Mouse (Mus musculus) embryonic facial prominence, embryonic 14.5 days (tissue): ENCODE results near the gene Vps52. TPM values are rescaled to one million over a fixed set of nuclear protein-coding genes. Genes with fewer than 3 reads are reported as not detected.

Source experiments
- ATAC-seq: fragments of 200-750 bp; cut with Nextera tagmentation; 2 replicates; pipeline ENCODE4 v1.8.0; 2017; ENCODE audit warnings: low read depth, moderate number of reproducible peaks, moderate TSS enrichment
- DNase-seq: peaks from one replicate; pipeline ENCODE4 v3.0.0-alpha.2; 2015; ENCODE audit warnings: low spot score
- H3K27ac ChIP-seq: fragments of 300-500 bp; sonication (generic); replicated peaks from 2 replicates; pipeline ENCODE4 v1.5.1; 2014; ENCODE audit warnings: low read depth, mild to moderate bottlenecking, low read length, moderate library complexity
- H3K27me3 ChIP-seq: fragments of 300-500 bp; sonication (generic); replicated peaks from 2 replicates; pipeline ENCODE4 v1.6.1; 2014; ENCODE audit warnings: low read length; ENCODE audit not compliant: control insufficient read depth, insufficient read depth
- H3K36me3 ChIP-seq: fragments of 300-500 bp; sonication (generic); 2 replicates; pipeline ENCODE4 v1.6.1; 2014; ENCODE audit warnings: low read length, mixed read lengths; ENCODE audit not compliant: control insufficient read depth, insufficient read depth
- H3K4me1 ChIP-seq: fragments of 300-500 bp; sonication (generic); 2 replicates; pipeline ENCODE4 v1.6.1; 2014; ENCODE audit warnings: antibody characterized with exemption, low read length; ENCODE audit not compliant: control insufficient read depth, insufficient read depth
- H3K4me2 ChIP-seq: fragments of 300-500 bp; sonication (generic); 2 replicates; pipeline ENCODE4 v1.6.1; 2014; ENCODE audit warnings: low read depth, mild to moderate bottlenecking, low read length, moderate library complexity, mixed read lengths
- H3K4me3 ChIP-seq: fragments of 300-500 bp; sonication (generic); 2 replicates; pipeline ENCODE4 v1.5.1; 2014; ENCODE audit warnings: low read depth, mild to moderate bottlenecking, low read length
- H3K9ac ChIP-seq: fragments of 300-500 bp; sonication (generic); 2 replicates; pipeline ENCODE4 v1.6.1; 2014; ENCODE audit warnings: low read depth, mild to moderate bottlenecking, low read length, moderate library complexity, mixed read lengths
- H3K9me3 ChIP-seq: fragments of 300-500 bp; sonication (generic); 2 replicates; pipeline ENCODE4 v1.6.1; 2016; ENCODE audit warnings: low read length; ENCODE audit not compliant: control insufficient read depth
- WGBS: fragments of 180-500 bp; shearing (Covaris S2); extraction: QIAGEN DNeasy Blood & Tissue Kit; methylation state at CpG from one replicate; pipeline ENCODE4 v1.1.7; 2014; 5-methylcytosine and 5-hydroxymethylcytosine counted together
- polyA plus RNA-seq: library from polyadenylated mRNA; unstranded; fragments of >200 nt; fragmentation: Nextera tagmentation; extraction: Ambion mirVana; gene quantifications from 2 replicates; pipeline ENCODE4 v1.2.1, GENCODE M21; 2014

Gene Vps52
- polyA plus RNA-seq, 1 experiment from 2014 or later: 38.6 TPM

DNA sequence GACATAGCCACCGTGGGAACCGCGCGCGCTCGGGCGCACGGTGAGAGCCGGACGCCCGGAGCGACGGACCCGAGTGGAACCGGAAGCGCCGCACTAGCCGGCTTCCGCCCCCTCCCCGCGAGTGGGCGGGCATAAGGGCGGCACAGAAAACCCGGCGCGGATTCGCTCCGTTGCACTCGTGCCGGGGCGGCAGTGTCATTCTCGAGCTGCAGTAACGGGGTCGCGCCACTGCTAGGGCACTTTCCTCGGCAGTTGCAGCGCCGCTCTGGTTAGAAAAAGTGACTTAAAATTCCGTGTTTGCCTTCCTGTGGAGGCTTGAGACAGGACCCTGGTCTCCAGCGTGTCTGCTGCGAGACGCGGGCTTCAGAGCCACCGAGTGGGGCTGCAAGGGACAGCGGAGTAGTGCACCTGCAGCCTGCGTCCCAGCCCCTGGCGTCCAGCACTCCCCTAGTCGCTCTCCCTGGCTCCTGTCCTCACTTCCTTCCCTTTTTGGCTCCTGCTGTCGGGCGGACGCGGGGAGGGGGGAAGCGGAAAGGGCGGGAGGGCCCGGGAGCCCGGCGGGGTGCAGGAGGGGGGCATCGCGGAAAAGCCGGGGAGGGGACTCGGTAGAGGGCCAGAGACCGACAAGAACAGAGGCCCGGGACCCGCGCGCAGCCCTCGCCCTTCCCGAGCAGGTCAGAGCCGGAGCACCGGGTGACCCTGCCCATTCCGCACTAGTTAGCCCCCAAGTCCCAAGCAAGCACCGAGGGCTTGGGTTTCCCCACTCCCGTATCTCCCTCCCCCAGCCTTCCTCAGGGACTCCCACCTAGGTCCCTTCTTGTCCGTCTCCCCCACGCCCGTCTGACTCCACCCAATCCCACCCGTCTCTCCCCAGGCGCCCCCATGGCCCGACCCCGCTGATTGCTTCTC lies 26.0 kb upstream of the Vps52 start, which contains the start of gene Rgl2:
Rgl2 (plus strand) TSS at position 173 of the 909 bp plus-strand sequence.
- peak within 1 kb of the TSS; percentile 81 for H3K4me3 ChIP-seq
- peak within 1 kb of the TSS; percentile 96 for H3K4me2 ChIP-seq
- peak within 1 kb of the TSS; percentile 79 for H3K9ac ChIP-seq
- peaks cover 33% of the 10 kb centered on the region for H3K36me3 ChIP-seq
- H3K27me3 ChIP-seq: no peaks in the 10 kb centered on the region
- peak; percentile 90 for ATAC-seq
- 1% methylated on average over 38 of the region's 80 CpGs for WGBS
- peaks cover 12% of the 10 kb centered on the region for H3K4me1 ChIP-seq
- no peaks in the 10 kb centered on the region for H3K9me3 ChIP-seq
- H3K27ac ChIP-seq: peak within 1 kb of the TSS; percentile 91
- peak; percentile 95 for DNase-seq

DNA sequence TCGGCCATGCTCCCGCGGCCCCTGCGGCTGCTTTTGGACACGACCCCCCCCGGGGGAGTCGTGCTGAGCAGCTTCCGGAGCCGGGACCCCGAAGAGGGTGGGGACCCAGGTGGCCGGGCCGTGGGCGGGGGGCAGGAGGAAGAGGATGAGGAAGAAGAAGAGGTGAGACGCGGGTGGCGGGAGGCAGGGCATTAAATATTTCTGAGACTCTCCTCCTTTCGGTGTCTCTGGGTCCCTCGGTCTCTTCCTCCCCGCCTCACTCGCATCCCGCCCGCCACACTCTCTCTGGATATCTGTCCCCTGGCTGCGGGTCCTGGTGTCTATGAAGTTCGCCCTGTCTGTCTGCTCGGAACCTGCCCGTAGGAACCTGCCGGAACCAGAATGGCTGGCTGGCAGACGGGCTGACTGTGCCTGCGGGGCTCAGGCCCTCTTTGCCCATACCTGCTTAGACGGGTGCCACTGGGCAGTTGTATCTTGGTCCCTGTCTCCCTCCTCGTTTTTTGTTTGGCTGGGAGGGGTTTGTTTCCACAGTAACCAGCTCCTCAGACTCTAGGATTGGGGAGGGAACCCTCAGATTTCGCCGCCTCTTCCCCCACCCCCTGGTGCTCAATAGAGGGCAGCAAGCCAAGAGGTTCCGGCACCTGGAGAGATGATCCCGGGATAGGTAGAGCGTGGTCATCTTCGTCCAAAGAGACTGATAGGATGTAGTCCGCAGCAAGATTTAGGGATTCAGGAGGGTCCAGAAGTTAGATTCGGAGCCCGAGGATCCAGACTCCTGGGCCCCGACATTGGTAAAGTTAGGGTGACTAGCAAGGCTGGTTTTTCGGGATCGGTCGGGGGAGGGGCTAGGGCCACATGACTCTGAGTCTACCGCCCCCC lies 25.1 kb upstream of the Vps52 start:
- peak overlapping the region; percentile 79 for H3K9ac ChIP-seq
- peaks cover 38% of the 10 kb centered on the region for H3K36me3 ChIP-seq
- H3K4me1 ChIP-seq: peaks cover 12% of the 10 kb centered on the region
- H3K27me3 ChIP-seq: no peaks in the 10 kb centered on the region
- peak overlapping the region; percentile 81 for H3K4me3 ChIP-seq
- ATAC-seq: peak; percentile 26
- peak overlapping the region; percentile 96 for H3K4me2 ChIP-seq
- DNase-seq: peak; percentile 77
- WGBS: 1% methylated on average over 36 of the region's 45 CpGs
- H3K9me3 ChIP-seq: no peaks in the 10 kb centered on the region
- H3K27ac ChIP-seq: peak overlapping the region; percentile 91

DNA sequence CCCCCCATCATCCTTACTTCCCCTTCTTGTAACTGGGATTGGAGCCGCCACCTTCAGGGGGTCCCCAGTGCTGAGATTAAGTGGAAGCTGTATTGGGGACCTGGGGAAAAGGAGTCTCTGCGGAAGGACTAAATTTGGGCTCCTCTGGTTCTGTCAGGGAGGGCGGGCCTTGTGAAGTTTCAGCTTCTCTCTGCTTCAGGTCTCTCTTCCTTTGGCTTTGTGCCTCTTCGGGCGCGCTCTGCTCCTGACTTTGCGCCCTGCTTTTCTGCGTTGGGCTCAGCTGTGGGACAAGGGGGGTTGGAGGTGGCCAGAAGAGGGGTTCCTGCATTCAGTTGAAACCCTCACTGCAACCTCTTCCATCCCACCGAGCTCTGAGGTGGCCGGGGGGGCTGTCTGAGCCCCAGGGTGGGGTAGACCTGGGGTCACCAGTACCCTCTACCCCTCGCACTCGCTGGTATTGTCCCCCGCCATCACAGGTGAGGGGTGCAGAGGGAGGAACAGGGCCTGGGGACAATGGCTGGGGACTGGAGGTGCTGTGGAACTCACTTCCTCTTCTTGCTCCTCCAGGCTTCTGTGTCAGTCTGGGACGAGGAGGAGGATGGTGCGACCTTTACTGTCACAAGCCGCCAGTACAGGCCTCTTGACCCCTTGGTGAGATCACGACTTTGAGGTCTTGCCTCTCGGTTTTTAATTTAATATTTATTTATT lies 24.3 kb upstream of the Vps52 start:
- 36% methylated on average over 14 of the region's 18 CpGs for WGBS
- H3K27ac ChIP-seq: no peak overlapping the region; the same call in 1 of the 2 replicates
- ATAC-seq (no peak), DNase-seq (no peak)
- H3K27me3 ChIP-seq: no peaks in the 10 kb centered on the region
- H3K36me3 ChIP-seq: peaks cover 39% of the 10 kb centered on the region
- no peaks in the 10 kb centered on the region for H3K9me3 ChIP-seq
- H3K4me1 ChIP-seq: peaks cover 12% of the 10 kb centered on the region
- H3K9ac ChIP-seq: peak overlapping the region; percentile 79
- peak overlapping the region; percentile 96 for H3K4me2 ChIP-seq
- peak overlapping the region; percentile 81 for H3K4me3 ChIP-seq

DNA sequence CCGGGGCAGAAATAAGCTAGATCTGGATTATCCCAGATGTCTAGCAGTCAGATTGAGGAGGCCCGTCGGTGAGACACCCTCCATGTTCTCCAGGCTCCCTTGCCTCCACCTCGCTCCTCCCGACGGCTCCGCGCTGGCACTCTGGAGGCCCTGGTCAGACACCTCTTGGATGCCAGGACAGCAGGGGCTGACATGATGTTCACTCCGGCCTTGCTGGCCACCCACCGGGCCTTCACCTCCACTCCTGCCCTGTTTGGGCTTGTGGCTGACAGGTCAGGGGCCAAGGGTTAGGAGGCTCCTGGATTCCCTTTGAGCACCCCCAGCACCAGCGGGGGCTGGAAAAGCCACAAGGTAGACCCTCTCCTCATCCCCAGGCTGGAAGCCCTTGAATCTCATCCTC lies 23.7 kb upstream of the Vps52 start:
- H3K4me1 ChIP-seq: peaks cover 12% of the 10 kb centered on the region
- DNase-seq: no peak
- ATAC-seq: no peak
- no peak overlapping the region for H3K27ac ChIP-seq
- no peaks in the 10 kb centered on the region for H3K9me3 ChIP-seq
- H3K4me2 ChIP-seq: 0 out of 2 replicates have a peak overlapping the region, but pooled peaks have one; percentile 96
- WGBS: 89% methylated on average over 11 of the region's 11 CpGs
- H3K36me3 ChIP-seq: peaks cover 37% of the 10 kb centered on the region
- peak overlapping the region; percentile 79; the same call in 1 of the 2 replicates for H3K9ac ChIP-seq
- H3K4me3 ChIP-seq: no peak overlapping the region
- no peaks in the 10 kb centered on the region for H3K27me3 ChIP-seq

DNA sequence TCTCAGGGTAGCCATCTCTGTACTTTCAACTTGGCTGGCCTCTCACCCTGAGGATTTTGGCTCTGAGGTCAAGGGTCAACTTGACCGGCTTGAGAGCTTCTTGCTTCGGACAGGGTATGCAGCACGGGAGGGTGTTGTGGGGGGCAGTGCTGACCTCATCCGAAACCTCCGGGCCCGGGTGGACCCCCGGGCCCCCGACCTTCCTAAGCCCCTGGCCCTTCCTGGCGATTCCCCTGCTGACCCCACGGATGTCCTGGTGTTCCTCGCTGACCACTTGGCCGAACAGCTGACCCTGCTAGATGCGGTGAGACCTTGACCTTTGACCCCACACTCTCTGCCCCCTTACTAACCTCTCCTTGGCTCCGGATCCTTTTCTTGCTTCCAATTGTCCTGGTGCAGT lies 23.2 kb upstream of the Vps52 start:
- Histone ChIP-seq H3K9me3 (no peaks in the 10 kb centered on the region), H3K4me3 (no peak overlapping the region), H3K36me3 (peaks cover 38% of the 10 kb centered on the region), H3K27ac (no peak overlapping the region), H3K4me2 (no peak overlapping the region), H3K27me3 (no peaks in the 10 kb centered on the region), H3K4me1 (peaks cover 12% of the 10 kb centered on the region), H3K9ac (no peak overlapping the region)
- 75% methylated on average over 14 of the region's 14 CpGs for WGBS
- ATAC-seq (no peak), DNase-seq (no peak)

DNA sequence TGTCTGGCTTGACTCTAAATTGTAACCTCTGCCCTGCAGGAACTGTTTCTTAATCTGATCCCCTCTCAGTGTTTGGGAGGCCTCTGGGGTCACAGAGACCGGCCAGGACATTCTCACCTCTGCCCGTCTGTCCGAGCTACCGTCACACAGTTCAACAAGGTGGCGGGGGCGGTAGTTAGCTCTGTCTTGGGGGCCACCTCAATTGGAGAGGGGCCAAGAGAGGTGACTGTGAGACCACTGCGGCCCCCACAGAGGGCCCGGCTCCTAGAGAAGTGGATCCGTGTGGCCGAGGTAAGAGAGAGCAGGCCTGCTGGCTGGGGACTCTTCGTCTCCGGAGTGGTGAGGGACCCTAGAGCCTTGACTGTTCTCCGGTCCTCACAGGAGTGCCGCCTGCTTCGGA lies 22.6 kb upstream of the Vps52 start:
- no peaks in the 10 kb centered on the region for H3K9me3 ChIP-seq
- H3K4me1 ChIP-seq: peaks cover 12% of the 10 kb centered on the region
- H3K4me2 ChIP-seq: no peak overlapping the region
- H3K27me3 ChIP-seq: no peaks in the 10 kb centered on the region
- DNase-seq (no peak), ATAC-seq (no peak)
- 83% methylated on average over 15 of the region's 15 CpGs for WGBS
- 0 out of 2 replicates have a peak overlapping the region, but pooled peaks have one; percentile 8 for H3K9ac ChIP-seq
- H3K4me3 ChIP-seq: no peak overlapping the region
- peaks cover 40% of the 10 kb centered on the region for H3K36me3 ChIP-seq
- no peak overlapping the region for H3K27ac ChIP-seq

DNA sequence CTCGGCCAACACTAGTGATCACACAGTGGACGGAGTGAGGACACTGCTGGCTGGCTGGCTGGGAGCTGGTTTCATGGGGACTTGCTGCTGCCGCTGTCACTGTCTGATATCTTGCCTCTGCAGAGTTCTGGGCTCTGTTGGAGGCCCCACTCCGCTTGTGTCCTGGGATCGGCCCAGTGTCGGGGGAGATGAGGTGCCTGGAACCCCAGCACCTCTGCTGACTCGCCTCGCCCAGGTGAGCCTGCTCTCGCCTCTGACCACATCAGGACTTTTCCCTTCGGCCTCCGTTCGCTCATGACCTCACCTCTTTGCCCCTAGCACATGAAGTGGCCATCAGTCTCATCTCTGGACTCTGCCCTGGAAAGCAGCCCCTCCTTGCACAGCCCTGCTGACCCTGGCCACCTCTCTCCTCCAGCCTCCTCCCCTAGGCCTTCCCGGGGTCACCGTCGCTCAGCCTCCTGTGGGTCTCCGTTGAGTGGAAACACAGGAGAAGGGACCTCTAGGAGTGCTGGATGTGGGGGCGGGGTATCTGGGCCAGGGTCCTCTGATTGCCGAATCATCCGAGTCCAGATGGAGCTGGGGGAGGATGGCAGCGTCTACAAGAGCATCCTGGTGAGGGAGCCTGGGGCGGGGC lies 20.1 kb upstream of the Vps52 start:
- H3K4me1 ChIP-seq: peaks cover 12% of the 10 kb centered on the region
- peaks cover 49% of the 10 kb centered on the region for H3K36me3 ChIP-seq
- no peaks in the 10 kb centered on the region for H3K9me3 ChIP-seq
- WGBS: 89% methylated on average over 20 of the region's 21 CpGs
- H3K4me3 ChIP-seq: no peak overlapping the region
- no peak overlapping the region for H3K9ac ChIP-seq
- H3K27ac ChIP-seq: no peak overlapping the region
- no peaks in the 10 kb centered on the region for H3K27me3 ChIP-seq
- DNase-seq (no peak), ATAC-seq (no peak)
- no peak overlapping the region for H3K4me2 ChIP-seq
